Mouse (Mus musculus) T-helper 17 cell (primary cell): ENCODE data around the gene Dnah17.

Experiments
- in situ Hi-C, 2 experiments: fragments of 300-600 bp; cut with MboI, MseI; formaldehyde crosslinking; loops; 1 replicate in 1 of 2; 2 replicates in 1 of 2; pipeline ENCODE4 v1.15.1; 2025; ENCODE audit warnings: high pct_unique_total_duplicates in 2 of 2

Dnah17 gene

GRCm38 (mm10) chr11:118091002-118091670 lies 39.3 kb downstream of the Dnah17 start:
- in situ Hi-C loops = no loop called here

GRCm38 (mm10) chr11:118088896-118089295 lies 41.5 kb downstream of the Dnah17 start:
- in situ Hi-C loops = loop anchor here (5.0 kb wide), 2 partner anchors 217 to 288 kb away; partner anchors contain the start of gene Tha1 (in 2 of the 2)

- in situ Hi-C loops = loop anchor here (5.0 kb wide), 2 partner anchors 214 to 291 kb away; partner anchors contain the start of gene Tha1 (in 2 of the 2)
Observed at GRCm38 (mm10) chr11:118085961-118086360, 44.5 kb downstream of the Dnah17 start.

- in situ Hi-C loops = loop anchor here (5.0 kb wide), 2 partner anchors 213 to 292 kb away; partner anchors contain the start of gene Tha1 (in 2 of the 2)
Observed at GRCm38 (mm10) chr11:118085176-118085575, 45.3 kb downstream of the Dnah17 start.

- in situ Hi-C loops = no loop called here
Observed at GRCm38 (mm10) chr11:118084266-118084665, 46.2 kb downstream of the Dnah17 start.

GRCm38 (mm10) chr11:118083811-118084210 lies 46.6 kb downstream of the Dnah17 start:
- in situ Hi-C loops = no loop called here

GRCm38 (mm10) chr11:118082294-118082693 lies 48.1 kb downstream of the Dnah17 start:
- in situ Hi-C loops = no loop called here

GRCm38 (mm10) chr11:118079750-118080149 lies 50.7 kb downstream of the Dnah17 start:
- in situ Hi-C loops = no loop called here

- in situ Hi-C loops = no loop called here
Observed at GRCm38 (mm10) chr11:118076929-118077328, 53.5 kb downstream of the Dnah17 start.

GRCm38 (mm10) chr11:118075035-118075522 lies 55.4 kb downstream of the Dnah17 start:
- in situ Hi-C loops = no loop called here

GRCm38 (mm10) chr11:118071227-118071912 lies 59.1 kb downstream of the Dnah17 start:
- in situ Hi-C loops = no loop called here

GRCm38 (mm10) chr11:118068812-118069332 lies 61.6 kb downstream of the Dnah17 start:
- in situ Hi-C loops = no loop called here

GRCm38 (mm10) chr11:118067588-118067987 lies 62.8 kb downstream of the Dnah17 start:
- in situ Hi-C loops = no loop called here

GRCm38 (mm10) chr11:118060038-118060437 lies 70.4 kb downstream of the Dnah17 start:
- in situ Hi-C loops = no loop called here

GRCm38 (mm10) chr11:118058872-118059271 lies 71.6 kb downstream of the Dnah17 start:
- in situ Hi-C loops = no loop called here

GRCm38 (mm10) chr11:118058367-118058766 lies 72.1 kb downstream of the Dnah17 start:
- in situ Hi-C loops = no loop called here

- in situ Hi-C loops = no loop called here
Observed at GRCm38 (mm10) chr11:118050174-118050573, 80.3 kb downstream of the Dnah17 start.

- in situ Hi-C loops = no loop called here
Observed at GRCm38 (mm10) chr11:118049641-118050040, 80.8 kb downstream of the Dnah17 start.

GRCm38 (mm10) chr11:118043293-118043907 lies 87.0 kb downstream of the Dnah17 start:
- in situ Hi-C loops = no loop called here

- in situ Hi-C loops = no loop called here
Observed at GRCm38 (mm10) chr11:118042791-118043190, 87.6 kb downstream of the Dnah17 start.

- in situ Hi-C loops = no loop called here
Observed at GRCm38 (mm10) chr11:118035068-118035467, 95.4 kb downstream of the Dnah17 start.

GRCm38 (mm10) chr11:118034395-118034794 lies 96.0 kb downstream of the Dnah17 start:
- in situ Hi-C loops = no loop called here
